Mouse (Mus musculus) liver, embryonic 14.5 days (tissue): Measurements from ENCODE around the gene Tagln2. TPM values are rescaled to one million over a fixed set of nuclear protein-coding genes. Genes with fewer than 3 reads are reported as not detected.

ENCODE experiments used
- ATAC-seq: fragments of 200-750 bp; cut with Nextera tagmentation; 2 replicates; pipeline ENCODE4 v1.8.0; 2017; ENCODE audit warnings: moderate number of reproducible peaks, mild to moderate bottlenecking, moderate library complexity; ENCODE audit not compliant: insufficient read depth
- DNase-seq, 3 experiments: peaks; one replicate each; pipeline ENCODE4 v3.0.0-alpha.2; 2012 to 2013; ENCODE audit warnings: low read depth in 3 of 3, low spot score in 3 of 3
- H3K27ac ChIP-seq: fragments of 300-500 bp; sonication (generic); 2 replicates; pipeline ENCODE4 v1.5.1; 2014; ENCODE audit warnings: moderate library complexity, mild to moderate bottlenecking, control low read depth, inconsistent platforms
- H3K27me3 ChIP-seq: fragments of 300-500 bp; sonication (generic); 2 replicates; pipeline ENCODE4 v1.6.1; 2014; ENCODE audit warnings: mild to moderate bottlenecking, low read length, moderate library complexity; ENCODE audit not compliant: control insufficient read depth, insufficient read depth
- H3K36me3 ChIP-seq: fragments of 300-500 bp; sonication (generic); replicated peaks from 2 replicates; pipeline ENCODE4 v1.6.1; 2014; ENCODE audit warnings: low read depth; ENCODE audit not compliant: control insufficient read depth, insufficient read depth
- H3K4me1 ChIP-seq, 2 experiments: fragments of 200-500 bp in 1 of 2; fragments of 300-500 bp in 1 of 2; sonication (generic) in 1 of 2; replicated peaks; 2 replicates each; pipeline ENCODE4 v1.6.1; 2012 to 2014; ENCODE audit warnings: antibody characterized with exemption in 1 of 2, inconsistent platforms in 1 of 2, low read length in 1 of 2; ENCODE audit not compliant: control insufficient read depth in 2 of 2, insufficient read depth in 2 of 2
- H3K4me2 ChIP-seq: fragments of 300-500 bp; sonication (generic); 2 replicates; pipeline ENCODE4 v1.6.1; 2014; ENCODE audit warnings: low read depth, mild to moderate bottlenecking, control low read depth, moderate library complexity
- H3K4me3 ChIP-seq, 2 experiments: fragments of 200-500 bp in 1 of 2; fragments of 300-500 bp in 1 of 2; sonication (generic) in 1 of 2; 2 replicates each; pipeline ENCODE4 v1.5.1; 2012 to 2014; ENCODE audit warnings: low read depth in 2 of 2, low read length in 2 of 2, mild to moderate bottlenecking in 2 of 2, control low read depth in 1 of 2, inconsistent platforms in 1 of 2, moderate library complexity in 1 of 2; ENCODE audit not compliant: insufficient read depth in 1 of 2
- H3K9ac ChIP-seq: fragments of 300-500 bp; sonication (generic); replicated peaks from 2 replicates; pipeline ENCODE4 v1.6.1; 2014; ENCODE audit warnings: mild to moderate bottlenecking, control low read depth, moderate library complexity
- H3K9me3 ChIP-seq: fragments of 300-500 bp; sonication (generic); 2 replicates; pipeline ENCODE4 v1.6.1; 2016; ENCODE audit warnings: low read length, mixed read lengths; ENCODE audit not compliant: control insufficient read depth
- CTCF ChIP-seq: IDR thresholded peaks from 2 replicates; pipeline ENCODE4 v1.5.1; 2016; ENCODE audit warnings: antibody characterized with exemption, low read depth, control low read depth
- EP300 ChIP-seq: IDR thresholded peaks from 2 replicates; pipeline ENCODE4 v1.6.1; 2016; ENCODE audit warnings: antibody characterized with exemption, low read depth
- WGBS: fragments of 180-500 bp; shearing (Covaris S2); extraction: QIAGEN DNeasy Blood & Tissue Kit; methylation state at CpG from one replicate; pipeline ENCODE4 v1.1.7; 2014; ENCODE audit not compliant: insufficient replicate concordance; 5-methylcytosine and 5-hydroxymethylcytosine counted together
- polyA plus RNA-seq, 2 experiments: library from polyadenylated mRNA; depleted of rRNA in 1 of 2; stranded (reverse) in 1 of 2; unstranded in 1 of 2; fragments of >200 nt; fragmentation: Nextera tagmentation in 1 of 2; extraction: Ambion mirVana in 1 of 2; gene quantifications; 2 replicates each; pipeline versions ENCODE4 v1.2.1 to v1.2.3; 2012 to 2014

Tagln2 gene
- polyA plus RNA-seq, 2 experiments: 75.1 to 94.4 TPM

GRCm38 (mm10) chr1:172502145-172503110 lies 2.6 kb downstream of the Tagln2 start:
- no peak for DNase-seq
- WGBS: 21% methylated on average over 13 of the region's 13 CpGs
- Histone ChIP-seq H3K4me3 (peak overlapping the region; percentile 24 to 64), H3K27ac (no peak overlapping the region), H3K9ac (no peak overlapping the region), H3K4me2 (peak overlapping the region; percentile 67), H3K4me1 (peaks cover 0 to 24% of the 10 kb centered on the region in 2 experiments; a peak in 3 of 4 replicates), H3K9me3 (no peaks in the 10 kb centered on the region), H3K27me3 (no peaks in the 10 kb centered on the region), H3K36me3 (peaks cover 3% of the 10 kb centered on the region)
- no peak for TF ChIP-seq CTCF
- TF ChIP-seq EP300: no peak
- ATAC-seq: no peak

- Histone ChIP-seq H3K9ac (no peak overlapping the region), H3K4me1 (peaks cover 0 to 30% of the 10 kb centered on the region in 2 experiments; a peak in 3 of 4 replicates), H3K27me3 (no peaks in the 10 kb centered on the region), H3K9me3 (no peaks in the 10 kb centered on the region), H3K27ac (no peak overlapping the region), H3K4me3 (peak overlapping the region; percentile 2; a peak in 2 of 4 replicates), H3K36me3 (peaks cover 3% of the 10 kb centered on the region), H3K4me2 (peak overlapping the region; percentile 67)
- no peak for TF ChIP-seq EP300
- TF ChIP-seq CTCF: no peak
- DNase-seq (no peak), ATAC-seq (no peak)
- 31% methylated on average over 14 of the region's 14 CpGs for WGBS
Measured at GRCm38 (mm10) chr1:172503111-172503997, 3.5 kb downstream of the Tagln2 start.

- Histone ChIP-seq H3K4me1 (peaks cover 0 to 33% of the 10 kb centered on the region in 2 experiments; a peak in 3 of 4 replicates), H3K9me3 (no peaks in the 10 kb centered on the region), H3K36me3 (peaks cover 3% of the 10 kb centered on the region), H3K4me2 (no peak overlapping the region), H3K27me3 (no peaks in the 10 kb centered on the region), H3K27ac (no peak overlapping the region), H3K4me3 (no peak overlapping the region), H3K9ac (no peak overlapping the region)
- TF ChIP-seq EP300 (no peak), CTCF (no peak)
- DNase-seq (no peak), ATAC-seq (no peak)
- 67% methylated on average over 8 of the region's 8 CpGs for WGBS
Measured at GRCm38 (mm10) chr1:172504756-172505155, 4.9 kb downstream of the Tagln2 start.

GRCm38 (mm10) chr1:172507001-172507400 lies 7.2 kb downstream of the Tagln2 start:
- H3K36me3 ChIP-seq: peaks cover 3% of the 10 kb centered on the region
- ATAC-seq (no peak), DNase-seq (no peak)
- peaks cover 0 to 29% of the 10 kb centered on the region in 2 experiments; a peak in 2 of 4 replicates for H3K4me1 ChIP-seq
- H3K4me3 ChIP-seq: no peak overlapping the region
- TF ChIP-seq EP300 (no peak), CTCF (no peak)
- no peak overlapping the region for H3K4me2 ChIP-seq
- no peaks in the 10 kb centered on the region for H3K27me3 ChIP-seq
- H3K27ac ChIP-seq: no peak overlapping the region
- no peak overlapping the region for H3K9ac ChIP-seq
- no peaks in the 10 kb centered on the region for H3K9me3 ChIP-seq
- WGBS: 48% methylated on average over 5 of the region's 5 CpGs
